Mouse (Mus musculus): ENCODE measurements around the gene Kalrn.

Gene Kalrn

GRCm38 (mm10) chr16:34502110-34502509, 71.2 kb downstream of the Kalrn start:
- no peak for DNase-seq (ENCODE audit: low spot score)

- no peak for DNase-seq (ENCODE audit: low spot score)
Observed at GRCm38 (mm10) chr16:34494741-34495140, 78.6 kb downstream of the Kalrn start.

- no peak for DNase-seq (ENCODE audit: low spot score)
Observed at GRCm38 (mm10) chr16:34493914-34494313, 79.4 kb downstream of the Kalrn start.

- no peak for DNase-seq (ENCODE audit: low spot score)
Observed at GRCm38 (mm10) chr16:34491225-34491624, 82.1 kb downstream of the Kalrn start.

GRCm38 (mm10) chr16:34490506-34490905, 82.8 kb downstream of the Kalrn start:
- no peak for DNase-seq (ENCODE audit: low spot score)

- DNase-seq (ENCODE audit: low spot score) = no peak
Observed at GRCm38 (mm10) chr16:34489805-34490325, 83.5 kb downstream of the Kalrn start.

- DNase-seq (ENCODE audit: low spot score) = no peak
Observed at GRCm38 (mm10) chr16:34487823-34488222, 85.5 kb downstream of the Kalrn start.

GRCm38 (mm10) chr16:34487268-34487667, 86.1 kb downstream of the Kalrn start:
- no peak for DNase-seq (ENCODE audit: low spot score)

- DNase-seq (ENCODE audit: low spot score) = no peak
Observed at GRCm38 (mm10) chr16:34485483-34485882, 87.8 kb downstream of the Kalrn start.

GRCm38 (mm10) chr16:34484921-34485320, 88.4 kb downstream of the Kalrn start:
- no peak for DNase-seq (ENCODE audit: low spot score)

- no peak for DNase-seq (ENCODE audit: low spot score)
Observed at GRCm38 (mm10) chr16:34484213-34484612, 89.1 kb downstream of the Kalrn start.

GRCm38 (mm10) chr16:34483716-34484115, 89.6 kb downstream of the Kalrn start:
- DNase-seq (ENCODE audit: low spot score) = no peak

- DNase-seq (ENCODE audit: low spot score) = no peak
Observed at GRCm38 (mm10) chr16:34474741-34475140, 98.6 kb downstream of the Kalrn start.

GRCm38 (mm10) chr16:34473891-34474290, 99.4 kb downstream of the Kalrn start:
- DNase-seq (ENCODE audit: low spot score) = no peak

GRCm38 (mm10) chr16:34471441-34471840, 101.9 kb downstream of the Kalrn start:
- no peak for DNase-seq (ENCODE audit: low spot score)

GRCm38 (mm10) chr16:34470343-34470742, 103.0 kb downstream of the Kalrn start:
- no peak for DNase-seq (ENCODE audit: low spot score)

GRCm38 (mm10) chr16:34469277-34469868, 104.0 kb downstream of the Kalrn start:
- DNase-seq (ENCODE audit: low spot score) = no peak

GRCm38 (mm10) chr16:34466649-34467048, 106.7 kb downstream of the Kalrn start:
- no peak for DNase-seq (ENCODE audit: low spot score)

- no peak for DNase-seq (ENCODE audit: low spot score)
Observed at GRCm38 (mm10) chr16:34456314-34456713, 117.0 kb downstream of the Kalrn start.

- no peak for DNase-seq (ENCODE audit: low spot score)
Observed at GRCm38 (mm10) chr16:34445666-34446065, 127.7 kb downstream of the Kalrn start.

- no peak for DNase-seq (ENCODE audit: low spot score)
Observed at GRCm38 (mm10) chr16:34441704-34442103, 131.6 kb downstream of the Kalrn start.

GRCm38 (mm10) chr16:34440994-34441414, 132.3 kb downstream of the Kalrn start:
- no peak for DNase-seq (ENCODE audit: low spot score)

- DNase-seq (ENCODE audit: low spot score) = no peak
Observed at GRCm38 (mm10) chr16:34440019-34440615, 133.2 kb downstream of the Kalrn start.

- no peak for DNase-seq (ENCODE audit: low spot score)
Observed at GRCm38 (mm10) chr16:34430131-34430530, 143.2 kb downstream of the Kalrn start.
